Mouse (Mus musculus) heart, postnatal 0 days (tissue): ENCODE measurements at regions not wholly inside any gene's neighbourhood (a gene's known extent, or its start where the extent isn't known, plus 50 kb on each side); places are given as distances from the start of the nearest gene placed in this dataset.

Experiments used
- ATAC-seq: fragments of 200-750 bp; cut with Nextera tagmentation; 2 replicates; pipeline ENCODE4 v1.8.0; 2017; ENCODE audit warnings: low read depth, moderate number of reproducible peaks, moderate library complexity; ENCODE audit not compliant: insufficient read depth
- DNase-seq: peaks from one replicate; pipeline ENCODE4 v3.0.0-alpha.2; 2016; ENCODE audit warnings: low spot score
- H3K27ac ChIP-seq: fragments of 300-500 bp; sonication (generic); 2 replicates; pipeline ENCODE4 v1.5.1; 2014; ENCODE audit warnings: low read depth, mild to moderate bottlenecking
- H3K27me3 ChIP-seq: fragments of 300-500 bp; sonication (generic); 2 replicates; pipeline ENCODE4 v1.6.1; 2014; ENCODE audit warnings: low read length, mixed read lengths; ENCODE audit not compliant: control insufficient read depth, insufficient read depth
- H3K36me3 ChIP-seq: fragments of 300-500 bp; sonication (generic); replicated peaks from 2 replicates; pipeline ENCODE4 v1.6.1; 2014; ENCODE audit warnings: low read length, mixed read lengths; ENCODE audit not compliant: control insufficient read depth, insufficient read depth
- H3K4me1 ChIP-seq: fragments of 300-500 bp; sonication (generic); 2 replicates; pipeline ENCODE4 v1.6.1; 2014; ENCODE audit warnings: antibody characterized with exemption; ENCODE audit not compliant: control insufficient read depth, insufficient read depth
- H3K4me2 ChIP-seq: fragments of 300-500 bp; sonication (generic); 2 replicates; pipeline ENCODE4 v1.6.1; 2014; ENCODE audit warnings: low read depth, mild to moderate bottlenecking, low read length, moderate library complexity
- H3K4me3 ChIP-seq: fragments of 300-500 bp; sonication (generic); 2 replicates; pipeline ENCODE4 v1.5.1; 2014; ENCODE audit warnings: low read depth, low read length
- H3K9ac ChIP-seq: fragments of 300-500 bp; sonication (generic); replicated peaks from 2 replicates; pipeline ENCODE4 v1.6.1; 2014; ENCODE audit warnings: low read depth, low read length, mixed read lengths
- H3K9me3 ChIP-seq: fragments of 300-500 bp; sonication (generic); replicated peaks from 2 replicates; pipeline ENCODE4 v1.6.1; 2016; ENCODE audit warnings: low read length; ENCODE audit not compliant: control insufficient read depth
- CTCF ChIP-seq: IDR thresholded peaks from 2 replicates; pipeline ENCODE4 v1.5.1; 2016; ENCODE audit warnings: antibody characterized with exemption, control low read depth, low read depth
- EP300 ChIP-seq: IDR thresholded peaks from 2 replicates; pipeline ENCODE4 v1.6.1; 2016; ENCODE audit warnings: antibody characterized with exemption, low read depth
- WGBS: fragments of 180-500 bp; shearing (Covaris S2); extraction: QIAGEN DNeasy Blood & Tissue Kit; methylation state at CpG from one replicate; pipeline ENCODE4 v1.1.7; 2014; 5-methylcytosine and 5-hydroxymethylcytosine counted together

- no peak for TF ChIP-seq EP300
- no peak for TF ChIP-seq CTCF
- ATAC-seq (no peak), DNase-seq (no peak)
- Histone ChIP-seq H3K9ac (no peak overlapping the region), H3K4me2 (no peak overlapping the region), H3K27me3 (no peaks in the 10 kb centered on the region), H3K9me3 (no peaks in the 10 kb centered on the region), H3K27ac (no peak overlapping the region), H3K36me3 (no peaks in the 10 kb centered on the region), H3K4me3 (no peak overlapping the region), H3K4me1 (no peaks in the 10 kb centered on the region)
- WGBS, result 72% methylated on average over 3 of the region's 3 CpGs
Measured at GRCm38 (mm10) chr14:62020996-62021395, 271.4 kb upstream of the Rnaseh2b start.

- Histone ChIP-seq H3K36me3 (no peaks in the 10 kb centered on the region), H3K4me2 (no peak overlapping the region), H3K4me1 (no peaks in the 10 kb centered on the region), H3K9me3 (no peaks in the 10 kb centered on the region), H3K27me3 (no peaks in the 10 kb centered on the region), H3K9ac (no peak overlapping the region), H3K27ac (no peak overlapping the region), H3K4me3 (no peak overlapping the region)
- no peak for TF ChIP-seq EP300
- TF ChIP-seq CTCF, result no peak
- 80% methylated on average over 3 of the region's 3 CpGs for WGBS
- ATAC-seq (no peak), DNase-seq (no peak)
Measured at GRCm38 (mm10) chr14:62022193-62022592, 270.2 kb upstream of the Rnaseh2b start.

GRCm38 (mm10) chr14:62023022-62023421, 269.4 kb upstream of the Rnaseh2b start:
- ATAC-seq (no peak), DNase-seq (no peak)
- Histone ChIP-seq H3K4me3 (no peak overlapping the region), H3K36me3 (no peaks in the 10 kb centered on the region), H3K9me3 (no peaks in the 10 kb centered on the region), H3K4me2 (no peak overlapping the region), H3K4me1 (no peaks in the 10 kb centered on the region), H3K9ac (no peak overlapping the region), H3K27ac (no peak overlapping the region), H3K27me3 (no peaks in the 10 kb centered on the region)
- TF ChIP-seq EP300 (no peak), CTCF (no peak)
- 73% methylated on average over 7 of the region's 7 CpGs for WGBS

- no peak overlapping the region for H3K9ac ChIP-seq
- H3K27me3 ChIP-seq, result no peaks in the 10 kb centered on the region
- no peak overlapping the region for H3K27ac ChIP-seq
- no peaks in the 10 kb centered on the region for H3K36me3 ChIP-seq
- no peak overlapping the region for H3K4me3 ChIP-seq
- H3K4me1 ChIP-seq, result no peaks in the 10 kb centered on the region
- ATAC-seq (no peak), DNase-seq (peak; percentile 26)
- H3K9me3 ChIP-seq, result no peaks in the 10 kb centered on the region
- 68% methylated on average over 8 of the region's 8 CpGs for WGBS
- no peak overlapping the region for H3K4me2 ChIP-seq
- no peak for TF ChIP-seq CTCF
- no peak for TF ChIP-seq EP300
Measured at GRCm38 (mm10) chr14:62027751-62028279, 264.6 kb upstream of the Rnaseh2b start.

GRCm38 (mm10) chr14:62030059-62030458, 262.3 kb upstream of the Rnaseh2b start:
- DNase-seq (no peak), ATAC-seq (no peak)
- no peak overlapping the region for H3K9ac ChIP-seq
- H3K4me1 ChIP-seq, result no peaks in the 10 kb centered on the region
- no peak overlapping the region for H3K4me2 ChIP-seq
- WGBS, result 75% methylated on average over 7 of the region's 7 CpGs
- H3K27ac ChIP-seq, result no peak overlapping the region
- TF ChIP-seq EP300, result no peak
- TF ChIP-seq CTCF, result no peak
- no peaks in the 10 kb centered on the region for H3K27me3 ChIP-seq
- no peaks in the 10 kb centered on the region for H3K36me3 ChIP-seq
- no peak overlapping the region for H3K4me3 ChIP-seq
- no peaks in the 10 kb centered on the region for H3K9me3 ChIP-seq

GRCm38 (mm10) chr14:62033661-62034060, 258.7 kb upstream of the Rnaseh2b start:
- no peak overlapping the region for H3K4me3 ChIP-seq
- no peak for DNase-seq
- no peak for TF ChIP-seq EP300
- 88% methylated on average over 4 of the region's 4 CpGs for WGBS
- H3K36me3 ChIP-seq, result no peaks in the 10 kb centered on the region
- no peak for ATAC-seq
- H3K27ac ChIP-seq, result no peak overlapping the region
- H3K9ac ChIP-seq, result no peak overlapping the region
- H3K4me2 ChIP-seq, result no peak overlapping the region
- H3K9me3 ChIP-seq, result no peaks in the 10 kb centered on the region
- peaks cover 4% of the 10 kb centered on the region for H3K4me1 ChIP-seq
- no peaks in the 10 kb centered on the region for H3K27me3 ChIP-seq
